Mouse (Mus musculus): ENCODE data around the gene Cacna2d1. TPM values are rescaled to one million over a fixed set of nuclear protein-coding genes. Genes with fewer than 3 reads are reported as not detected.

Gene Cacna2d1
- total and polyA plus RNA-seq, 3 experiments, result 0.27 to 1.5 TPM; not detected in 1

DNA sequence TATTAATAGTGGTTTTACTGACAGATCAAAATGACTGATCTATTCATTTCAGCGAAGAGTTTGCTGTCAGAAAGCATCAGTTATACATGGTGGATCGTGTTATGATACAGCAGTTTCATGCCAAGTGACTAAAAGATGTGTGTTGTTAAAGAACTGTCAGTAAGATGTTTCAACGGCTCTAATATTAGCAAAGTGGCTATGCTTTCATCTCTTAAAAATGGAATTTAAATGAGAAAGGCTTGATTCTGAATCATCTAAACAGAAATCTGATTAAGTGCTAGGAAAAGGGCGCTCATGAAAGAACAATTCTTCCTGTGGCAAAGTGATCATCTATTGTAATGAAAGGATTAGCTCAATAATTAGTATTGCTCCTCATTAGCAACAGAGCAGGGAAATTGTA lies 287.5 kb downstream of the Cacna2d1 start:
- DNase-seq (ENCODE audit: low spot score), result no peak
- no peaks in the 10 kb centered on the region for H3K4me1 ChIP-seq (ENCODE audit: insufficient read depth, low read depth, low read length)
- ATAC-seq (ENCODE audit: extremely low read depth, insufficient number of reproducible peaks, low FRiP score, poor library complexity, severe bottlenecking), result no peak
- no peaks in the 10 kb centered on the region for H3K9me3 ChIP-seq (replicated peaks)
- TF ChIP-seq CTCF (IDR thresholded peaks at IDR 0.05; ENCODE audit: low read depth, low read length) (no peak), GATA2 (IDR thresholded peaks at IDR 0.05; ENCODE audit: borderline replicate concordance, low read depth, low read length) (no peak), TAL1 (conservative IDR thresholded peaks at IDR 0.05; ENCODE audit: low read depth, low read length) (no peak), GATA1 (IDR thresholded peaks at IDR 0.05; ENCODE audit: borderline replicate concordance, low read length) (no peak), POLR2AphosphoS5 (IDR thresholded peaks at IDR 0.05; ENCODE audit: insufficient replicate concordance, low read depth, low read length) (no peak)
- no peaks in the 10 kb centered on the region for H3K36me3 ChIP-seq (replicated peaks)
- H3K27me3 ChIP-seq (ENCODE audit: insufficient read depth, low read length), result no peaks in the 10 kb centered on the region
- H3K4me3 ChIP-seq (ENCODE audit: low read depth, low read length), result no peak overlapping the region

DNA sequence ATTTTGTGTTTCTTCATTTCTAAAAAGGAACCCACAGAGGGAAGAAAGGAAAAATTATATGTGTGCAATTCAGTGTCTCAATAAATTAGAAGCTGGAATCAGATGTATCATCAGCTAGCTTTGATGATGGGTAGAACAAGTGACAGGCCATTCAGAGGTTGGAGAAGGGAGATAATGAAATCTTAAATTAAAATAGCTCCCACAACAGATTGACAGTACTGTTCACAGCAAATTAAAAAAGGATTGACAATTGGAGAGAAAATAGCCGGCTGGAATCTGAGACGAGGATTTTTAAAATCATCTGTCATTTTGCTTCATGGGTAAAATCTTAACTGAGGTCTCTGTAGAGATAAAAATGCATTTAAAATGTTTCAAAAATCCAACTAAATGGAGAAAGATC lies 290.9 kb downstream of the Cacna2d1 start:
- Histone ChIP-seq H3K4me1 (ENCODE audit: insufficient read depth, low read depth, low read length) (no peaks in the 10 kb centered on the region), H3K4me3 (ENCODE audit: low read depth, low read length) (no peak overlapping the region), H3K9me3 (replicated peaks) (no peaks in the 10 kb centered on the region), H3K27me3 (ENCODE audit: insufficient read depth, low read length) (no peaks in the 10 kb centered on the region), H3K36me3 (replicated peaks) (no peaks in the 10 kb centered on the region)
- ATAC-seq (ENCODE audit: extremely low read depth, insufficient number of reproducible peaks, low FRiP score, poor library complexity, severe bottlenecking) (no peak), DNase-seq (ENCODE audit: low spot score) (no peak)
- no peak for TF ChIP-seq CTCF (IDR thresholded peaks at IDR 0.05; ENCODE audit: low read depth, low read length)
- no peak for TF ChIP-seq TAL1 (conservative IDR thresholded peaks at IDR 0.05; ENCODE audit: low read depth, low read length)
- TF ChIP-seq GATA1 (IDR thresholded peaks at IDR 0.05; ENCODE audit: borderline replicate concordance, low read length), result no peak
- no peak for TF ChIP-seq POLR2AphosphoS5 (IDR thresholded peaks at IDR 0.05; ENCODE audit: insufficient replicate concordance, low read depth, low read length)
- TF ChIP-seq GATA2 (IDR thresholded peaks at IDR 0.05; ENCODE audit: borderline replicate concordance, low read depth, low read length), result no peak

DNA sequence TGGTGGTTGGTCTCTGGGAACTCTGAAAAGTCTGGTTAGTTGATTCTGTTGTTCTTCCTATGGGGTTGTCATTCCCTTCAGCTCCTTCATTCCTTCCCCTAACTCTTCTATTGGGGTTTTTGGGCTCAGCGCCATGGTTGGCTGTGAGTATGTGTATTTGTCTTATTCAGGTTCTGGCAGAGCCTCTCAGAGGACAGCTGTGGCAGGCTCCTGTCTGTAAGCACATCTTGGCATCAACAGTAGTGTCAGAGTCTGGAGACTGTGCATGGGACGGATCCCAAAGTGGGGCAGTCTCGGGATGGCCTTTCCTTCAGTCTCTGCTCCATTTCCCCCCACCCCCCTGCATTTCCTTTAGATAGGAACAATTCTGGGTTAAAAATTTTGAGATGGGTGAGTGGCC lies 294.9 kb downstream of the Cacna2d1 start:
- DNase-seq (ENCODE audit: low spot score) (no peak), ATAC-seq (ENCODE audit: extremely low read depth, insufficient number of reproducible peaks, low FRiP score, poor library complexity, severe bottlenecking) (no peak)
- TF ChIP-seq GATA2 (IDR thresholded peaks at IDR 0.05; ENCODE audit: borderline replicate concordance, low read depth, low read length) (no peak), TAL1 (conservative IDR thresholded peaks at IDR 0.05; ENCODE audit: low read depth, low read length) (no peak), POLR2AphosphoS5 (IDR thresholded peaks at IDR 0.05; ENCODE audit: insufficient replicate concordance, low read depth, low read length) (no peak), GATA1 (IDR thresholded peaks at IDR 0.05; ENCODE audit: borderline replicate concordance, low read length) (no peak), CTCF (IDR thresholded peaks at IDR 0.05; ENCODE audit: low read depth, low read length) (no peak)
- Histone ChIP-seq H3K4me1 (ENCODE audit: insufficient read depth, low read depth, low read length) (no peaks in the 10 kb centered on the region), H3K9me3 (replicated peaks) (no peaks in the 10 kb centered on the region), H3K36me3 (replicated peaks) (no peaks in the 10 kb centered on the region), H3K27me3 (ENCODE audit: insufficient read depth, low read length) (no peaks in the 10 kb centered on the region), H3K4me3 (ENCODE audit: low read depth, low read length) (no peak overlapping the region)

DNA sequence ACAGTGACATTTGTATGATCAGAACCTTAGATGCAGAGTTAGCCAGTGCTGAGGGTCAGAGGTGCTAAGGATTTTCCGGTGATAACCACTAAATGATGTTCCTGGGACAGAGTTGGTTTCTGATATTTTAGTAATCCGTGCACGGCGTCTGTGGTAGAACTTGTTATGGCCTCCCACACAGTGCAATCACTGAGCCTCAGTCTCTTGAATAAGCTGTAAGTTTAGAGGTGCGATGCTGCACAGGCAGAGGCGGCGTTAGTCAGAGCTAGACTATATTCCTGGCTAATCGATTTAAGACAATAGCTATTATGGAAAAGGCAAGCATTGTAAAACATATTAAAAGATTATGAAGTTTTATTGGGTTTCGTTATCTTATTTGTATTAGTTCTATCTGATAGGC lies 297.0 kb downstream of the Cacna2d1 start:
- ATAC-seq (ENCODE audit: extremely low read depth, insufficient number of reproducible peaks, low FRiP score, poor library complexity, severe bottlenecking) (no peak), DNase-seq (ENCODE audit: low spot score) (no peak)
- Histone ChIP-seq H3K4me1 (ENCODE audit: insufficient read depth, low read depth, low read length) (no peaks in the 10 kb centered on the region), H3K27me3 (ENCODE audit: insufficient read depth, low read length) (no peaks in the 10 kb centered on the region), H3K9me3 (replicated peaks) (no peaks in the 10 kb centered on the region), H3K36me3 (replicated peaks) (no peaks in the 10 kb centered on the region), H3K4me3 (ENCODE audit: low read depth, low read length) (no peak overlapping the region)
- TF ChIP-seq POLR2AphosphoS5 (IDR thresholded peaks at IDR 0.05; ENCODE audit: insufficient replicate concordance, low read depth, low read length) (no peak), TAL1 (conservative IDR thresholded peaks at IDR 0.05; ENCODE audit: low read depth, low read length) (no peak), CTCF (IDR thresholded peaks at IDR 0.05; ENCODE audit: low read depth, low read length) (no peak), GATA1 (IDR thresholded peaks at IDR 0.05; ENCODE audit: borderline replicate concordance, low read length) (no peak), GATA2 (IDR thresholded peaks at IDR 0.05; ENCODE audit: borderline replicate concordance, low read depth, low read length) (no peak)

DNA sequence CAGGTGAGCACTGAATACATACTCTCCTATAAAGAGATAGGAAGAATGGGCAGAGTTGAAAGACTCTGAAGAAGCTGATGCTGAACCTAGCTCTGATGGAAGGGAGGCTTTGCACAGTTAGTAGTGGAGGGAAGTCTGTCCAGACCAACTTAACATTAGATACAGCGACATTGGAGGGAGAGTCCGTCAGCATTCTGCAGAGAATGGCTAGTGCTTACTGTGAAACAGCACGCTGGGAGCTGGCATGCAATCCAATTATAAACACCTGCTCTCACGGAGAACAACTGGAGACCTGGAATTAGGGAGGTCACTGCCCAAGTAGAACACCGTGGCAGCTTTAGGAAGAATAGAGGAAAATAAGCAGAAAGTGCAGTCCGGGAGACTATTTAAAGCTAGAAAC lies 300.4 kb downstream of the Cacna2d1 start:
- no peak for DNase-seq (ENCODE audit: low spot score)
- no peak overlapping the region for H3K4me3 ChIP-seq (ENCODE audit: low read depth, low read length)
- no peaks in the 10 kb centered on the region for H3K27me3 ChIP-seq (ENCODE audit: insufficient read depth, low read length)
- no peaks in the 10 kb centered on the region for H3K36me3 ChIP-seq (replicated peaks)
- ATAC-seq (ENCODE audit: extremely low read depth, insufficient number of reproducible peaks, low FRiP score, poor library complexity, severe bottlenecking), result no peak
- no peaks in the 10 kb centered on the region for H3K9me3 ChIP-seq (replicated peaks)
- no peak for TF ChIP-seq GATA2 (IDR thresholded peaks at IDR 0.05; ENCODE audit: borderline replicate concordance, low read depth, low read length)
- H3K4me1 ChIP-seq (ENCODE audit: insufficient read depth, low read depth, low read length), result no peaks in the 10 kb centered on the region

DNA sequence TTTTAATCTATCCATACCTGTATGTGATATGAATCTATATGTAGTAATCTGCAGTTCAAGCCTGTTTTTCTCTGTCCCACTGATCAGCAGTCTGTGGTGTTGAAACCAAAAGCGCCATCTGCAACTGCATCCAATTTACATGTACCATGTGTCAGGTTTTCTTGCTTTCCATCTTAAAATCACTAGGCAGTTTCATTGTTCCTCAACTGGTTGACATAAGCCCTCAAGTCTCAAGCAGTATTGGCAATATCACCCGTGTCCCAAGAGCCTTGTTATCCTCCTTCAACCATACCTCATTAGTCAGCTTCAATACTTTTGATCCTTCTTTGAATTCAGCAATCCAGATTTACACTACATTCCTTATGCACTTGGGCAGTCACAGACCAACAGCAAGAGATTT lies 301.4 kb downstream of the Cacna2d1 start:
- Histone ChIP-seq H3K36me3 (replicated peaks) (no peaks in the 10 kb centered on the region), H3K4me3 (ENCODE audit: low read depth, low read length) (no peak overlapping the region), H3K9me3 (replicated peaks) (no peaks in the 10 kb centered on the region), H3K27me3 (ENCODE audit: insufficient read depth, low read length) (no peaks in the 10 kb centered on the region), H3K4me1 (ENCODE audit: insufficient read depth, low read depth, low read length) (no peaks in the 10 kb centered on the region)
- ATAC-seq (ENCODE audit: extremely low read depth, insufficient number of reproducible peaks, low FRiP score, poor library complexity, severe bottlenecking), result no peak
- DNase-seq (ENCODE audit: low spot score), result no peak
- TF ChIP-seq GATA2 (IDR thresholded peaks at IDR 0.05; ENCODE audit: borderline replicate concordance, low read depth, low read length) (no peak), GATA1 (IDR thresholded peaks at IDR 0.05; ENCODE audit: borderline replicate concordance, low read length) (no peak), POLR2AphosphoS5 (IDR thresholded peaks at IDR 0.05; ENCODE audit: insufficient replicate concordance, low read depth, low read length) (no peak), CTCF (IDR thresholded peaks at IDR 0.05; ENCODE audit: low read depth, low read length) (no peak)

DNA sequence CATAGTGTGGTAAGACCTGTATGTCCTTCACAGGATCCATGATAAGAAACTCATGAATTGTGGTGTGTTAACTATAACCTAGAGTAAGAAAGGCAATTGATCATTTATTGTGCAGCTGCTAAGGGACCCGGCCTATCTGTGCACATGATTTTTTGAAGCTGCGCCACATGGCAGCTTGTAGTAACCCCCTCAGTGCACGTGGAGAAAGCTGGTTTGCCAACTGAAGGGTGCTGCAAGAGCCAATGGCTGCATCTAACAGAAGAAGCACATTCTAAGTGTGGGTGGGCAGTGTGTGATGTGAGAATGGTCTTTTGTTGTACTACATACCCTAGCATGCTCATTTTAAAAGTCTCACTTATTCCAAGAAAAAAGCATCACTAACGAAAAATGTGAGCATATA lies 302.1 kb downstream of the Cacna2d1 start:
- Histone ChIP-seq H3K36me3 (replicated peaks) (no peaks in the 10 kb centered on the region), H3K4me1 (ENCODE audit: insufficient read depth, low read depth, low read length) (no peaks in the 10 kb centered on the region; the same call in 1 of the 2 replicates), H3K27me3 (ENCODE audit: insufficient read depth, low read length) (no peaks in the 10 kb centered on the region), H3K4me3 (ENCODE audit: low read depth, low read length) (no peak overlapping the region), H3K9me3 (replicated peaks) (no peaks in the 10 kb centered on the region)
- no peak for DNase-seq (ENCODE audit: low spot score)
- TF ChIP-seq POLR2AphosphoS5 (IDR thresholded peaks at IDR 0.05; ENCODE audit: insufficient replicate concordance, low read depth, low read length) (no peak), TAL1 (conservative IDR thresholded peaks at IDR 0.05; ENCODE audit: low read depth, low read length) (no peak), GATA2 (IDR thresholded peaks at IDR 0.05; ENCODE audit: borderline replicate concordance, low read depth, low read length) (no peak), CTCF (IDR thresholded peaks at IDR 0.05; ENCODE audit: low read depth, low read length) (no peak), GATA1 (IDR thresholded peaks at IDR 0.05; ENCODE audit: borderline replicate concordance, low read length) (no peak)
- ATAC-seq (ENCODE audit: extremely low read depth, insufficient number of reproducible peaks, low FRiP score, poor library complexity, severe bottlenecking), result no peak
